Mouse (Mus musculus) forebrain, embryonic 14.5 days (tissue): ENCODE measurements around the gene Stx8. TPM values are rescaled to one million over a fixed set of nuclear protein-coding genes. Genes with fewer than 3 reads are reported as not detected.

Experiments
- ATAC-seq: fragments of 200-750 bp; cut with Nextera tagmentation; 2 replicates; pipeline ENCODE4 v1.8.0; 2017; ENCODE audit warnings: mild to moderate bottlenecking, moderate library complexity
- DNase-seq: peaks from one replicate; pipeline ENCODE4 v3.0.0-alpha.2; 2015; ENCODE audit warnings: low spot score
- H3K27ac ChIP-seq: fragments of 300-500 bp; sonication (generic); 2 replicates; pipeline ENCODE4 v1.5.1; 2014; ENCODE audit warnings: low read depth, mild to moderate bottlenecking, control low read depth, low read length, moderate library complexity
- H3K27me3 ChIP-seq: fragments of 300-500 bp; sonication (generic); replicated peaks from 2 replicates; pipeline ENCODE4 v1.6.1; 2014; ENCODE audit warnings: low read length, control low read depth, mixed read lengths; ENCODE audit not compliant: control insufficient read depth, insufficient read depth
- H3K36me3 ChIP-seq: fragments of 300-500 bp; sonication (generic); 2 replicates; pipeline ENCODE4 v1.6.1; 2014; ENCODE audit warnings: low read length, control low read depth; ENCODE audit not compliant: control insufficient read depth, insufficient read depth
- H3K4me1 ChIP-seq: fragments of 300-500 bp; sonication (generic); 2 replicates; pipeline ENCODE4 v1.6.1; 2014; ENCODE audit warnings: antibody characterized with exemption, low read length, control low read depth; ENCODE audit not compliant: control insufficient read depth, insufficient read depth
- H3K4me2 ChIP-seq: fragments of 300-500 bp; sonication (generic); 2 replicates; pipeline ENCODE4 v1.6.1; 2014; ENCODE audit warnings: mild to moderate bottlenecking, control low read depth, low read length
- H3K4me3 ChIP-seq: fragments of 300-500 bp; sonication (generic); 2 replicates; pipeline ENCODE4 v1.5.1; 2014; ENCODE audit warnings: low read depth, low read length, control low read depth
- H3K9ac ChIP-seq: fragments of 300-500 bp; sonication (generic); 2 replicates; pipeline ENCODE4 v1.6.1; 2014; ENCODE audit warnings: mild to moderate bottlenecking, low read length, control low read depth, moderate library complexity
- H3K9me3 ChIP-seq: fragments of 300-500 bp; sonication (generic); replicated peaks from 2 replicates; pipeline ENCODE4 v1.6.1; 2016; ENCODE audit warnings: low read length, control low read depth, mixed read lengths; ENCODE audit not compliant: control insufficient read depth
- WGBS: fragments of 180-500 bp; shearing (Covaris S2); extraction: QIAGEN DNeasy Blood & Tissue Kit; methylation state at CpG from one replicate; pipeline ENCODE4 v1.1.7; 2014; 5-methylcytosine and 5-hydroxymethylcytosine counted together
- polyA plus RNA-seq: library from polyadenylated mRNA; unstranded; fragments of >200 nt; fragmentation: Nextera tagmentation; extraction: Ambion mirVana; gene quantifications from 2 replicates; pipeline ENCODE4 v1.2.1, GENCODE M21; 2014

The Stx8 gene
- polyA plus RNA-seq, 1 experiment from 2014 or later: 74.1 TPM

DNA sequence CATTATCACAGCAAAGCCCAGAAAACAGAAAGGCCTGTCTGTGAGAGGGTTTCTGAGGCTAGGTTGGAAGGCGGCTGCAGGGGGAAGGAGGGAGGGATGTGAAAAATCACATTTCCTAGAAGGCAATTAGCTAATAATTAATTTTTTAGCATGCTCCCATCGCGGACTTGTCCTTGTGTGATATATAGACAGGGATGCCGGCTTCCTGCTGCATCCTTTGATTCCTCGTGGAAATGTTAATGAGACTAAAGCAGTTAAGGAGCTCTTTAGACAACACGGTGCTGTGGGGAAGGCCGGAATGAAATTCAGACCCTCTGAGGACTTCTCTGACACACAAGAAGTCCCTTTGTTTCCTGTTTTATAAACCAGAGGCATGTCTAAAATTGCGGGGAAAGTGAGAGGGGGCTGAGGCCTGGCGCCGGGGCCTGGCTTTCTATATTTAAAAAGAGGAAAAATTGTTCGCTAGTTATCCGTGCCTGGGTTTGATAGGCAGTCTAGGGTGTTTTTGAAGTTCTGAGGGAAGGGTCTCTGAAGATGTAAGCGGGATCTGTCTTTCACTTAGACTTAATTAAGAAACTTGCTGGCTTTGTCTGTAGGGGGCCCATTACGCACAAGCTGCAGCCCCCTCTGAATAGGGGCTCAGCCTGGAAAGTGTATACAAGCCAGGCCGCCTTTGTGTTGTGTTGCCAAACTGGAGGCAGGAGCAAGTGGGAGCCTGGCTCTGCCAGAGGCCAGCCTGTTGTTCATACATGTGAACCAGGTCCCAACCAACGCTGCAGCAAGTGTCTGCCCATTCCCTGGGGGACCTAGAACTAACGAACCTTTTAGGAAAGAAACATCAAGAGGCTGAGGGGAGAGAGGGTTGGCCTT is 179.8 kb downstream of the Stx8 start:
- peaks cover 45% of the 10 kb centered on the region for H3K4me1 ChIP-seq
- H3K27ac ChIP-seq: peak overlapping the region; percentile 79
- DNase-seq: peak; percentile 87
- H3K9ac ChIP-seq: peak overlapping the region; percentile 42; the same call in 1 of the 2 replicates
- H3K36me3 ChIP-seq: no peaks in the 10 kb centered on the region
- 2% methylated on average over 17 of the region's 17 CpGs for WGBS
- H3K4me3 ChIP-seq: no peak overlapping the region
- peak; percentile 80 for ATAC-seq
- peak overlapping the region; percentile 40 for H3K4me2 ChIP-seq
- H3K27me3 ChIP-seq: peaks cover 18% of the 10 kb centered on the region
- no peaks in the 10 kb centered on the region for H3K9me3 ChIP-seq

DNA sequence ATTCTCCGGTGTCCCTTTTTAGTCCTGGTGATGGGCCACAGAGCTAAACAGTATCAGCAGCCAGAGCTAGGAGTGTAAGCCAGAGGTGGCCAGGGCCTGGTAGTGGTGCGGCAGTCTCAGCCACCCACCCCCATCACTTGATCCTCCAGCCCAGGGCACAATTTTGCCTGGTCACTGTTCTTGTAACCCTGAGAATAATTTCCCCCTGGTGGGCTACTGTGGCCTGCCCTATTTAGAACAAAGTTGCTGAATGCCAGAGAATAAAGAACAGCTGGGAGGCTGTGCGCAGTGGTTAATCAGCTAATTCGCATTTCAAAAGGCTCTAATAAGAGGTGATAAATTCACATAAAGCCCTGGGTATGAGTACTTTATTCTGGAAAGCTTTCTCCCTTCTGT is 180.5 kb downstream of the Stx8 start:
- WGBS: 3% methylated on average over 4 of the region's 4 CpGs
- H3K27ac ChIP-seq: peak overlapping the region; percentile 79
- H3K4me3 ChIP-seq: no peak overlapping the region
- H3K9ac ChIP-seq: peak overlapping the region; percentile 22; the same call in 1 of the 2 replicates
- peak; percentile 61 for ATAC-seq
- H3K4me1 ChIP-seq: peaks cover 51% of the 10 kb centered on the region
- H3K36me3 ChIP-seq: no peaks in the 10 kb centered on the region
- DNase-seq: peak; percentile 81
- no peaks in the 10 kb centered on the region for H3K9me3 ChIP-seq
- H3K27me3 ChIP-seq: peaks cover 18% of the 10 kb centered on the region
- H3K4me2 ChIP-seq: peak overlapping the region; percentile 40; the same call in 1 of the 2 replicates

DNA sequence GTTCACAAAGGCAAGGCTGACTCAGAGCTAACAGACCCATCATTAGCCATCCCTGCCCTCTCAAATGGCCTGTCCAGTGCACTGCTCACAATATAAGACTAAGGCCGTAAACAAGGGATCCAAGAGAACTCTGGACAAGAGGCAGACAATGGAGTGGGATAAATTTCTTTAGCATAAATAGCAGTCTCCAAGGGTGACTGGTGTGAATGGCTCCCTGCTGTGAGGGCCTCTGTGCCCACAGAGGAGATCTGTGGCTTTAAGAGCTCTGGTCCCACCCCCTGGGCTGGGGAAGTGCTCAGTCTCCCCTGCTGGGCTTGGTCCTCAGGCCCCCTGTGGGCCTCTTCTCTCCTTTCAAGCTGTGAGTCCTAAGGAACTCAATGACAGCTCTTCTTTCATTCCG is 184.9 kb downstream of the Stx8 start:
- ATAC-seq (peak; percentile 67), DNase-seq (peak; percentile 72)
- Histone ChIP-seq H3K4me3 (no peak overlapping the region), H3K27ac (no peak overlapping the region), H3K36me3 (no peaks in the 10 kb centered on the region), H3K9ac (no peak overlapping the region), H3K4me2 (no peak overlapping the region), H3K27me3 (peaks cover 13% of the 10 kb centered on the region), H3K4me1 (peaks cover 29% of the 10 kb centered on the region), H3K9me3 (no peaks in the 10 kb centered on the region)
- WGBS: 12% methylated on average over 2 of the region's 2 CpGs

DNA sequence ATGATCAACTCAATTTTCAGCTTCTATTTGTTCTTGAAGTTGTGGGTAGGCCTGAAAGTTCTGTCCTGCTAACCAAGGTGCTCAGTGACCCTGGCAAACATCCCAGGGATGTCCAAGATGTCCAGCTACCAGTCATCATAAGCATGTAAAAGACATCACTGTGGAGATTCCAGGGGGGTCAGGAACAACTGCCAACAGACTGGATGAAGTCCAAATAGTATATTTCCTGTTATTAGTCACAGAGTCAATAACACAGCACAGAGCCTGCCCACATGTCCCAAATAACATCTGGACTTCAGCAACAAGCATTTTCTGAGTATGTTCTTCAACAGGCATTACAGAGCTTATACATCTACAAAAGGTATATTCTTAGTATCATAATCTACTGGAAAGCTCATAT is 189.8 kb downstream of the Stx8 start:
- Histone ChIP-seq H3K27ac (no peak overlapping the region), H3K27me3 (no peaks in the 10 kb centered on the region), H3K4me2 (no peak overlapping the region), H3K4me3 (no peak overlapping the region), H3K4me1 (peaks cover 9% of the 10 kb centered on the region), H3K36me3 (no peaks in the 10 kb centered on the region), H3K9me3 (no peaks in the 10 kb centered on the region), H3K9ac (no peak overlapping the region)
- ATAC-seq: no peak
- no peak for DNase-seq

DNA sequence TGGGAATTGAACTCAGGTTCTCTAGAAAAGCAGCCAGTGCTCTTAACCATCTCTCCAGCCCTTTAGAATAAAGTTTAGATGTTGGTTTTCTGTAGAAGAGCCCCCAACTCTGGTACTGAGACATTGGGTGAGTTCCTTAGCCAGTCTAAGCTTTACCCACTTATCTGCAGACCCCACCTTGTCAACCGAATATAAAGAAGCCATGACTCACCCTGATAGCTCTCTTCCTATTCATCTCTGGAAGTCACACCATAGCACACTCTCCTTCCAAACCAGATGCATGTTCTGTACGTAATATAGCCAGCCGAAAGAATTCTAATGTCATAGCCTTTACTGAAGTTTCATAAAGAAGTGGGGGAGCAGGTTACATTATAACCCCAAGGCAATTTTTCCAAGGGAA is 192.2 kb downstream of the Stx8 start:
- no peaks in the 10 kb centered on the region for H3K27me3 ChIP-seq
- no peak overlapping the region for H3K9ac ChIP-seq
- DNase-seq: no peak
- no peaks in the 10 kb centered on the region for H3K36me3 ChIP-seq
- H3K4me2 ChIP-seq: no peak overlapping the region
- peaks cover 3% of the 10 kb centered on the region; the same call in 1 of the 2 replicates for H3K4me1 ChIP-seq
- 93% methylated on average over 3 of the region's 3 CpGs for WGBS
- no peak overlapping the region for H3K27ac ChIP-seq
- ATAC-seq: no peak
- H3K9me3 ChIP-seq: no peaks in the 10 kb centered on the region
- H3K4me3 ChIP-seq: no peak overlapping the region

DNA sequence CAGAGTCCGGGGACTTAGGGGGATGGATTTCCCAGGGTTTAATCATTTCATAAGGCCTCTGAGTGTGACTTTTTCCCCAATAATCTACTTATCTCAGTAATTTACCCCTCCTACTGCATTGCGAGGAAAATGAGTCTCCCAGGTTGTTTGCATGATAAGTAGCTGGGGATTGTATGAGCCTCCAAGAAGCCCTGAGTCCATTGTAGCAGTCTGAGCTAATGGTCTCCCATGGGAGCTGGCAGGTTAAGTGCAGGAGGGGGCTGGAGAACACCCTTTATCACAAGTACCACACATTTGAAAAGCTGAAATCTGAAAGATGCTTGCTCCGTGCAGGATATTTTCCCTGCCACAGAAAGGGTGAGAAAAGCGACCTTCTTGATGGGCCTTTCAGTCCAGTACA is 193.9 kb downstream of the Stx8 start:
- H3K4me1 ChIP-seq: peaks cover 7% of the 10 kb centered on the region; the same call in 1 of the 2 replicates
- H3K4me2 ChIP-seq: no peak overlapping the region
- WGBS: 32% methylated on average over 4 of the region's 4 CpGs
- no peaks in the 10 kb centered on the region for H3K27me3 ChIP-seq
- no peak overlapping the region for H3K4me3 ChIP-seq
- H3K9ac ChIP-seq: no peak overlapping the region
- no peaks in the 10 kb centered on the region for H3K9me3 ChIP-seq
- no peak overlapping the region for H3K27ac ChIP-seq
- ATAC-seq: no peak
- no peaks in the 10 kb centered on the region for H3K36me3 ChIP-seq
- no peak for DNase-seq

DNA sequence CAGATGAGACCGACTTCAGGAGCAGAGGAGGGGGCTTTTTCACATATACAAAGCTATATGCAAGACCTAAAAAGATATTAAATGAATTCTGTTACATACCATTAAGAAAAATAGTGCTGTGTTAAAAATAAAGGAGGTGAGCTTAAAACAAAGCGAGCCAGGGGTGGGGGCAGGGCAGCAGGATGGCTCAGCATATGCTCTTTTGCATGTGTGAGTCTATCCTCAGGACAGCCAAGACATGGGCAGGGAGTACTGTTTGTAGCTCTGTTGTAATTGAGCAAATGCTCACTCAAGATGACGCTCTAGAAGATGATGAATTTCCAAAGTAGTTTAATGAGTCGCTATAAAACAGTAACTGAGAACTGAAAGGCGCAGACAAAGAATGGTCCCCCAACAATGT is 198.4 kb downstream of the Stx8 start:
- Histone ChIP-seq H3K27me3 (no peaks in the 10 kb centered on the region), H3K4me3 (no peak overlapping the region), H3K9me3 (no peaks in the 10 kb centered on the region), H3K4me2 (no peak overlapping the region), H3K27ac (no peak overlapping the region), H3K4me1 (peaks cover 7% of the 10 kb centered on the region; the same call in 1 of the 2 replicates), H3K9ac (no peak overlapping the region), H3K36me3 (no peaks in the 10 kb centered on the region)
- WGBS: 79% methylated on average over 5 of the region's 5 CpGs
- DNase-seq (no peak), ATAC-seq (no peak)

DNA sequence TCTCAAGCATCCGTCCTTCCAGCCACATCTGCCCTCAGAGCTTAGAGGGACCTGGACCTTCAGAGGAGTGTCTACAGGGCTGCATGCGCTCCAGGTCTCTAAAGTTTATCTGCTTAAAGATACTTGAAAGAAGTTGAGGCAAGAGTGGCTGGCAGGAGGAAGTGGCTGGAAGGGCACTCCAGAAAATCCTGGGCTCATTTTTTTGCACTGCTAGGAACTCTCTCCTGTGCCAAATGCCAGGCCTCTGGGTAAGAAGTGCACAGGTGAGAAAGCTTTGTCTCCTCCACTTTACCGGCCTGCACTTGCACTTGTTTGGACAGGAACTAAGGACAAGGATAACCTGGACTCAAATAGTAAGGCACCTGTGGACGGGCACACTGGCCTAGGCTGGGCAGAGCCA is 202.4 kb downstream of the Stx8 start:
- 0 out of 2 replicates have a peak, but pooled peaks cover 4% of the 10 kb centered on the region for H3K4me1 ChIP-seq
- DNase-seq (no peak), ATAC-seq (no peak)
- no peaks in the 10 kb centered on the region for H3K27me3 ChIP-seq
- no peaks in the 10 kb centered on the region for H3K9me3 ChIP-seq
- no peak overlapping the region for H3K9ac ChIP-seq
- H3K4me3 ChIP-seq: no peak overlapping the region
- no peaks in the 10 kb centered on the region for H3K36me3 ChIP-seq
- 83% methylated on average over 4 of the region's 4 CpGs for WGBS
- no peak overlapping the region for H3K27ac ChIP-seq
- H3K4me2 ChIP-seq: no peak overlapping the region

DNA sequence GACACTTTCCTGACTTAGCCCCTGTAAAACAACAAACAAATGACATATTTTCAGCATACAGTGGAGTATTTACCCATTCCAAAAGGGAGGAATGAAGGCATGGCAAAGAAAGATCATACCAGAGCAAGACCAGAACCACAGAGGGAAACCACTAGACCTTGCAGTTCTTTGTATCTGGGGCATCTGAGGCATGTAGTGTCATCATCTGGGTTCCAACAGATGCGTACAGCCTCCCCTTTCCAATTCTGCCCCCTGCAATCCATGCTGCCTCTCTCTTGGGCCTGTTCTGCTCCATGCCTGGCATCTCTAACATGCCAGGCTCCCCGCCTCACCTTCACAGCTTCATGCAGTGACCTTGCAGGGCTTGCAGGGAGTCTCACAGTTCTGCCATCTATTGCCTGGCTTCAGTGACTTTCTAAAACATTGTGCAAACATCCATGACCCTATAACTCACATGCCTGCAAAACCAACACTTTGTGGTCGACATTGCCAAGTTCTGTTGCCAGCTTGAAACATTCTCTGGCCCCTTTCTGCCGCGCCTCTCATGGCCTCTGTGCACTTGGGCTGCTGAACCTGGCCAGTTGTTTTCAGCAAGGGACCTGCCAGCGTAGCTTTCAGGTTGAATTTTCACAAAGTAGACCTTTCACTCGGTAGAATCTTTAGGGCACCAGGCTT is 206.1 kb downstream of the Stx8 start:
- WGBS: 89% methylated on average over 7 of the region's 7 CpGs

More for the DNA sequence above, 206.1 kb downstream of the Stx8 start:
- Histone ChIP-seq H3K9me3 (no peaks in the 10 kb centered on the region), H3K27ac (no peak overlapping the region), H3K4me3 (no peak overlapping the region), H3K36me3 (no peaks in the 10 kb centered on the region), H3K9ac (no peak overlapping the region), H3K4me1 (no peaks in the 10 kb centered on the region), H3K4me2 (no peak overlapping the region), H3K27me3 (no peaks in the 10 kb centered on the region)
- ATAC-seq: no peak
- DNase-seq: no peak
